Mouse (Mus musculus) cerebellum, adult 2 months (tissue): Measurements from ENCODE around the gene Arpc2.

Experiments used
- CTCF ChIP-seq: fragments of 200-500 bp; IDR thresholded peaks from 2 replicates; pipeline ENCODE4 v1.5.1; 2011; ENCODE audit warnings: low read depth, mild to moderate bottlenecking, control low read depth, low read length, moderate library complexity, borderline replicate concordance; ENCODE audit not compliant: insufficient read depth
- POLR2A ChIP-seq: fragments of 200-500 bp; IDR thresholded peaks from 2 replicates; pipeline ENCODE4 v1.6.1; 2011; ENCODE audit warnings: low read length, control low read depth, borderline replicate concordance; ENCODE audit not compliant: insufficient read depth

- TF ChIP-seq CTCF (no peak), POLR2A (no peak)
Observed at GRCm38 (mm10) chr1:74281372-74281771, 45.5 kb downstream of the Arpc2 start.
